Mouse (Mus musculus): ENCODE results near the gene Hc. TPM values are rescaled to one million over a fixed set of nuclear protein-coding genes. Genes with fewer than 3 reads are reported as not detected.

The Hc gene
- total RNA-seq, 2 experiments from 2014 or later = not detected

- no peak overlapping the region for H3K4me3 ChIP-seq
- TF ChIP-seq CTCF (IDR thresholded peaks at IDR 0.05) = no peak
- no peak for DNase-seq
- no peak overlapping the region for H3K27ac ChIP-seq
- intact Hi-C loops (cut with DNase I) = no loop called here
These were observed 103.8 kb downstream of the Hc start for GRCm38 (mm10) chr2:34957405-34957804.

- Histone ChIP-seq H3K27ac (no peak overlapping the region), H3K4me3 (no peak overlapping the region)
- DNase-seq = no peak
- intact Hi-C loops (cut with DNase I) = no loop called here
- no peak for TF ChIP-seq CTCF (IDR thresholded peaks at IDR 0.05)
These were observed 104.3 kb downstream of the Hc start for GRCm38 (mm10) chr2:34956941-34957340.

- DNase-seq = no peak
- H3K4me3 ChIP-seq = no peak overlapping the region
- TF ChIP-seq CTCF (IDR thresholded peaks at IDR 0.05) = no peak
- 0 out of 2 replicates have a peak overlapping the region, but pooled peaks have one; percentile 24 for H3K27ac ChIP-seq
- intact Hi-C loops (cut with DNase I) = no loop called here
These were observed 106.9 kb downstream of the Hc start for GRCm38 (mm10) chr2:34954344-34954743.

GRCm38 (mm10) chr2:34953547-34954116 lies 107.6 kb downstream of the Hc start:
- intact Hi-C loops (cut with DNase I) = no loop called here
- H3K4me3 ChIP-seq = no peak overlapping the region
- no peak for DNase-seq
- no peak overlapping the region for H3K27ac ChIP-seq
- TF ChIP-seq CTCF (IDR thresholded peaks at IDR 0.05) = no peak

- no peak for DNase-seq
- Histone ChIP-seq H3K4me3 (no peak overlapping the region), H3K27ac (no peak overlapping the region)
- no peak for TF ChIP-seq CTCF (IDR thresholded peaks at IDR 0.05)
- intact Hi-C loops (cut with DNase I) = no loop called here
These were observed 108.2 kb downstream of the Hc start for GRCm38 (mm10) chr2:34953018-34953417.

GRCm38 (mm10) chr2:34951469-34951868 lies 109.8 kb downstream of the Hc start:
- intact Hi-C loops (cut with DNase I) = no loop called here
- DNase-seq = no peak
- TF ChIP-seq CTCF (IDR thresholded peaks at IDR 0.05) = no peak
- Histone ChIP-seq H3K27ac (no peak overlapping the region), H3K4me3 (no peak overlapping the region)

- intact Hi-C loops (cut with DNase I) = no loop called here
- H3K27ac ChIP-seq = no peak overlapping the region
- H3K4me3 ChIP-seq = no peak overlapping the region
- no peak for DNase-seq
- no peak for TF ChIP-seq CTCF (IDR thresholded peaks at IDR 0.05)
These were observed 112.6 kb downstream of the Hc start for GRCm38 (mm10) chr2:34948622-34949021.

GRCm38 (mm10) chr2:34946046-34946445 lies 115.2 kb downstream of the Hc start:
- DNase-seq = no peak
- Histone ChIP-seq H3K27ac (no peak overlapping the region), H3K4me3 (no peak overlapping the region)
- intact Hi-C loops (cut with DNase I) = no loop called here
- TF ChIP-seq CTCF (IDR thresholded peaks at IDR 0.05) = no peak

- no peak for DNase-seq
- Histone ChIP-seq H3K4me3 (no peak overlapping the region), H3K27ac (no peak overlapping the region)
- intact Hi-C loops (cut with DNase I) = no loop called here
- TF ChIP-seq CTCF (IDR thresholded peaks at IDR 0.05) = no peak
These were observed 115.7 kb downstream of the Hc start for GRCm38 (mm10) chr2:34945580-34945979.

GRCm38 (mm10) chr2:34944761-34945160 lies 116.5 kb downstream of the Hc start:
- peak; percentile 70 for DNase-seq
- intact Hi-C loops (cut with DNase I) = no loop called here
- no peak for TF ChIP-seq CTCF (IDR thresholded peaks at IDR 0.05)
- Histone ChIP-seq H3K27ac (no peak overlapping the region), H3K4me3 (peak overlapping the region; percentile 36)

- TF ChIP-seq CTCF (IDR thresholded peaks at IDR 0.05) = no peak
- H3K27ac ChIP-seq = no peak overlapping the region
- no peak overlapping the region for H3K4me3 ChIP-seq
- no peak for DNase-seq
- intact Hi-C loops (cut with DNase I) = no loop called here
These were observed 117.6 kb downstream of the Hc start for GRCm38 (mm10) chr2:34943556-34944120.

- intact Hi-C loops (cut with DNase I) = no loop called here
- no peak for DNase-seq
- Histone ChIP-seq H3K27ac (no peak overlapping the region), H3K4me3 (no peak overlapping the region)
- no peak for TF ChIP-seq CTCF (IDR thresholded peaks at IDR 0.05)
These were observed 120.1 kb downstream of the Hc start for GRCm38 (mm10) chr2:34941061-34941675.

- intact Hi-C loops (cut with DNase I) = no loop called here
- H3K4me3 ChIP-seq = no peak overlapping the region
- no peak for DNase-seq
- TF ChIP-seq CTCF (IDR thresholded peaks at IDR 0.05) = no peak
- no peak overlapping the region for H3K27ac ChIP-seq
These were observed 121.0 kb downstream of the Hc start for GRCm38 (mm10) chr2:34940246-34940645.

All from gastrocnemius, adult 2 months (tissue).